Mouse (Mus musculus) heart, adult 11 months (tissue): ENCODE measurements around the gene Smpd3.

Source experiments
- DNase-seq: peaks from one replicate; pipeline ENCODE4 v3.0.0; 2022

Smpd3 gene

DNA sequence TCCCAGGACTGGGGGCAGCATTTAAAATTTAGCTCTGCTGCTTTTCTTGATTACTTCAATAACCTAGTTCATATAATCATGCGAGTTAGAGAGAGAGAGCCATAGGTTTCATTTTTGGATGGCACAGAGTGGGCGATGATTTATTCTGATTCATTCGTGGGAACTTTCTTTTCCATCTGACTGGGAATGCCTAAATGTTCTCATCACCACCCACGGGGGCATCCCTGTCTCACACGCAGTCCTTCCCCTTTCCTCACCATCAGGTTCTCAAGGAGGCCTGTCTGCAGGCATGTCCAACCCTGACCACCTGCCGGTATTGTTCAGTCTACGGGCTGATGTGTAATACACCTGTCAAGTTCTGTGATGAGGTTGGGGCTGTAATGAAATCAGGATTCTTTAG is 16.4 kb downstream of the Smpd3 start:
- DNase-seq: peak; percentile 64

DNA sequence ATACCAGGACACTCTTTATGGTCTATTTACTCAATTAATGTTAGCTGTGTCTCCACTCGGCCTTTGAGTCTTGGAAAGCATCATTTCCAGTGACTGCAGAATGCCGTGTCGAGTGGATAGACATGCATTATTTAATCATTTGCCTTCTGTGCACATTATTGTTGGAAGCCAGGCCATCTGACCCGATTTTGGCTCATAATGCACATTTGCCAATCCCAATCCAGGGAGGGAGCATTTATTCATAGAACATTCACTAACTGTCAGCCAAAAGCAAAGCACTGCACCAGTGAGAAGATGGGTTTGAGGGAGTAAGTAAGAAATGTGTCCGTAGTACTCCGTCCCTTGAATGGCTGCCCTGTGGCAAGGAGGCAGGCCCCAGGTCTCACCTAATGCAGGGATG is 17.8 kb downstream of the Smpd3 start:
- DNase-seq: peak; percentile 55

DNA sequence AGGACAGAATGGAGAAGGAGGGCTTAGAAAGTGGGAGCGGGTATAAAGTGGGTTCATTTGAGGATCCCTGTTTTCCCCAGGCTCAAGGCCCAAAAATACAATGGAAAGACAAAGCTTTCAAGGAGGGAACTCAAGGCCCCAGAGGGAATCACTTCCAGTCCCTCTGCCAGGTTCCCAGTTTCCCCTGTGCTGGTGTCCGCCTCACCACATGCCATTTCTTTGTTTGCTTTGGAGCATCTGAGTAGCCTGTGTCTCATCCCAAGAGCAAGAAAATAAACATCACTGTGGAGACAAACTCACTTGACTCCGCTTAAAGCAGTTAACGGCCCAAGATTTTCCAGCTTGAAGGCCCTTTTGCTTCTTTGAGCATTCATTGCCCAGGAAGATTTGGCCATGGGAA is 20.7 kb downstream of the Smpd3 start:
- DNase-seq: peak; percentile 95

DNA sequence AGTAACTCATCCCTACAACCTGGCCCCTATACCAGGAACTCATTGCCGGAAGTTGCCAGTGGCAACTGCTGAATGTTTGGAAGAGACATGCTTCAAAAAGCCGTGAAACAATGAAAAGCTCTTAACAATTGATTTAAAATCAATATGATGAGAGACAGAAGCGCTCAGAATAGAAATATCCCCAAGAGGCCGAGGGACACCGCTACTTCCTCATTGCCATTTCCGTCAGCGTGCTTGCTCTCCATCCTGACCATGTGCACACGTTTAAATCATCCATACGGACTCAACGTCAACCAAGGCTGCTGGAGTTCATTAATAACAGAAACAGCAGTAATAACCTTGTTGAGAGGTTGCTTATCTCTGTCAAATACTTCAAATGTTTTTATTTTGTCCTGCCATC is 21.3 kb downstream of the Smpd3 start:
- no peak for DNase-seq

DNA sequence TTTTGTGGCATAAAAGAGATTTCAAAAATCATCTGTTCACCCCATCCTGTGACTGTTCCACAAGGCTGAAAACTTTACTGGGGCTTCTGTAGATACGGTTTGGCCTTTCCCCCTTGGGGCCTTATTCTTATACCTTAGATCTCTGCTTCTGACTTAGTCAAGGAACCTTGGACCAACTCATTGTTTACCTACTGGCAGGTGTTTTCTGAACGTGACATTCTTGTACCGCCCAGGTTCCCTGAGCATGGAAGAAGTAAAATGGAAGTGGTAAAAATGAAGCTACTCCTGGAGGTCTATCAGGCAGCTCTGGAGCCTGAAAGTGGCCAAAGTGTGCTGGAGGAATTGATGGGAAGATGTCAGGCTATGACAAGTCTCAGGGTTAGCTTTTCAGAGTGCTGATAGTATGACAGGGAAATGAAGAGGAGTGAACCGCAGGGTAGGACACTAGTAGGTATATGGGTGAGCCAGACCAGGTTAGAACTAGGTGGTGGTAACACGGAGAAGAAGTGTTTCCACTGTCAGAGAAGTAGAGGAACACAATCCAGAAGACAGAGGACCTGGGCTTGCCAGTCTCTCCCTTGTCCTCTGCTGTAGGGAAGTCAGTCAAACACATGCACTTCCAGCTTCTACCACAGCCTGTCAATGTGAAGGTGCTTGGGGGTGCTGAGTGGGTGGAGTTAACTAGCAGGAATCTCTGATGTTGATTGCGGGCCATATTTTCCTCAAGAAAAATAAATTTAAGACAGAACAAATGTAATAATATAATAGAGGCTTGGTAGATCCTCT is 22.2 kb downstream of the Smpd3 start:
- peak; percentile 79 for DNase-seq

DNA sequence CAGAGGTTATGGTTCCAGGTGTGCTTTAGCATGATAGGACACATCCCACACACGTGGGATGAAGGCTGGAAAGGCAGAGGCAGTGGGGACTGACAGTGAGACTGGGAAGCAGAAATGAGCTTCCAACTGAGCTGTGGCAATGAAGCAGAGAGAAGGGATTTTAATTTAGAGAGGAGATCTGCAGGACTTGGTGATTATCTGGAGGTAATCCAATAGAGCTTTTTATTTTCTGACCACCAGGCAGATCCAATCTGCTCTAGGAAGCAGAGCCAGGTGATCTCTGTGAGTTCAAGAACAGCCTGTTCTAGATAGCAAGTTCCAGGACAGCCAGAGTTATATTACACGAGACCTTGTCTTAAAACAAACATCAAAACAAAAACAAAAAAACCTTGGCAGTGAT is 24.0 kb downstream of the Smpd3 start:
- DNase-seq: peak; percentile 80

DNA sequence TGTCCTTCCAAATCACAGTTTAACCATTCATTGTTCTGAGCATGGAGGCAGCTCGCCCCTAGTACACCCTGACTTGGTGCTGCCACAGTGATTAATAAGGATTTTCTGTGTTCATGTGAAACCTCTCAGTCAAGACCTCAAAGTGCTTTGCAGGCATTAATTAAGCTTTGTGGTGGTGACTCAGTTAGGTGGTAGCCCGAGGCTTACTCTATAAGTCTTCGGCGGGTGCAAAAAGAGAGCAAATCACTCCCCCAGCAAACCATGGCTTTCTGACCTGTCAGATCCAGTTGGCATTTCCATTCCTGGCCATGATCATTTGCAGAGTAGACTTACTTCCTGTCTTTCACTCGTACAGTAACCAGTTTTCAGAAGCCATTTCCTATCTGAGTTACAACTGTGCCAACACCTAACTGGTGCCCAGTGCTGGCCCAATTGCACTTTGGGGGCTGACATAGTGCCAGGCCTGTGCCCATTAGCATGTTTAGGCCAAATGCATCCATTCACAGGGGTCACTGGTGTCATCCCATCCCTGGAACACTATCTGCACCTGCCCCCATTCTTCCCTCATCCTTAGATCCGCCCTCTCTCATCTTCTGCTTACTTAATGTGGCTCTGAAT is 24.6 kb downstream of the Smpd3 start:
- no peak for DNase-seq

DNA sequence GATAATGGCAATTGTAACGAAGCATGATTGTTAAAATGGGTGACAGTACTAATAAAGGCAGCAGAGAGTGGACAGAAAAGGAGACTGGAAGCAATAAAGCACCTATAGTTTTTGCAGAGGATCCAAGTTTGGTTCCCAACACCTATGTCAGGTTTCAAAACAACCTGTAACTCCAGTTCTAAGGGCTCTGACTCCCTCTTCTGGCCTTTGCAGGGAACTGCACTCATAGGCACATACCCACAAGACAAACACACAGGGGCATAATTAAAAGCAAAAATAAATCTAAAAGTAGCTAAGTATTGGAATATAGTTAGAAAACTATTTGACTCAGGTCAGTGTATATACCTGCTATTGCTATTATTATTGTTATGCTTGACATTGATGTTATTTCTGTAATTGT is 25.8 kb downstream of the Smpd3 start:
- no peak for DNase-seq

DNA sequence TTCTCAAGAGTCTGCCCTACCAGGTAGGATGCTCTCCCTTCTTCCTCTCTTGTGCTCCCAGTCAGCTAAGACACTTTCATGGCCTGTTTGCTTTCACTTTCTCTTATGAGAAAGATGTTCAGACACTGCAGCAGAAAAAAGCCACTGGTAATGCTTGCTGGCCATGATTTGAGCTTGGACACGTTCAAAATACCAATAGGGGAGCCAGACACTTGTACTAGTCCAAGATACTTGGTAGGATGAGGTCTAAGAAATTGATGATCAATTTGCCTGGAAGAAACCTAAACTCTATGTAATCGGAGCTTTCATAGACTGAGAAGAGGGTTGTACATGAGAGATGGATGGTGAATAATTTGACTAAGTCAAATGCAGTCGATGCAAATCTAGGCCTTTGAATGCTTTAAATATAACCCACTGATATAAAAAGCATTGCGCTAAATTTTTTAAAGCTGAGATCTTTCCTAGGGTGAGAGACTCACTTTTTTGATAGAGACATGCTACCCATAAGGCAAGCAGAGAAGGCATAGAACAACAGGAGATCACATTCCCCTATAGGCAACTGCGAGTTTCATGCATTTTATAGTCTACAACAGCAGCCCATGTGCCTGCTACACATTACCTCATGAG is 27.6 kb downstream of the Smpd3 start:
- DNase-seq: peak; percentile 65

DNA sequence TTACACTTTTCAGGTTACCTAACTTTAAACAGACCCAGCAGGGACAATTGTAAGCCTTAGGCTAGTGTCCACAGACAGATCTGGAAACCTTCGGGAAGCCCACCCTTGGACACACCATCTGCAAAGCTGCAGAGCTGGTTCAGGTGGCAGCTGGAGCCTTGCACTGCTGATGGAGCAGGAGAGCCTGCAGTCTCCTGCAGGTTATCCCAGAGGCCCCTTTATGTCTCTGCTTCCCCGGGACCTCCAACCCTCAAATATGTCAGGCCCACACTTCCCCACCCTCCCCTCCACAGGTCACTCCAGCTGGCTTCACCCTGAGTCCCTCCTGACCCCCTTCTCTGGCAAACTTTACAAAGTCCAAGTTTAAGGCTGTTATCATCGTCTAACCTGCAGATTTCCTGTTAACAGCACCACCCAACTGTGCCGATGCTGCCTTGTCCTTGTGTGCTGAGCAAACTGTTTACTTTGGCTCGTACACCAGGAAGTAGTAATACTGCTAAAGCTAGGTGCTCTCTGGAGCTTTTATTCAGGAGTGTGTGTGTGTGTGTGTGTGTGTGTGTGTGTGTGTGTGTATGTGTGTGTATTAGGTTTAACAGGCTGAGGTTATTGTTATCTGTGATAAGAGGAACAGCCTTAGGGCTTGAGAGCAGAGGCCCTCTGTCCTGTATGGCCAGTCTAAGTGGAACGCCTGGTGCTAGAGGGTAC is 29.6 kb downstream of the Smpd3 start:
- DNase-seq: peak; percentile 98

DNA sequence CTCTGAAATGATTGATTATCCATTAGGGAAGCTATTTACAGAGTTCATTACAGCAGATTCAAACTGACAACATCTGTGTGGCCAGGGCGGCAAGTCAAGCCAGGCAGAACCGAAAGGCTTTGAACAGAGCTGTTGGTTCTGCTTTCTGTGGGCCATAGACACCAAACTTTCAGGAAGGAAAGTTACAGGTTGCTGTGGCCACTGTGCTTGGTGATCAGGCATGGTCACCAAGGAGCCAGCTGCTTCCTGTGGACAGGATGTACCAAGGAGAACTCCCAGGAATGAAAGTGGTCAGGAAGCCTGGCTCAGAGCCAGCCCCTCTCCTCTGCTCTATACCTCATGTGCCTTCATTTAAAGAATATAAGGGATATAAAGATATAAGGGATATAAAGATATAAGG is 30.2 kb downstream of the Smpd3 start:
- DNase-seq: peak; percentile 97

DNA sequence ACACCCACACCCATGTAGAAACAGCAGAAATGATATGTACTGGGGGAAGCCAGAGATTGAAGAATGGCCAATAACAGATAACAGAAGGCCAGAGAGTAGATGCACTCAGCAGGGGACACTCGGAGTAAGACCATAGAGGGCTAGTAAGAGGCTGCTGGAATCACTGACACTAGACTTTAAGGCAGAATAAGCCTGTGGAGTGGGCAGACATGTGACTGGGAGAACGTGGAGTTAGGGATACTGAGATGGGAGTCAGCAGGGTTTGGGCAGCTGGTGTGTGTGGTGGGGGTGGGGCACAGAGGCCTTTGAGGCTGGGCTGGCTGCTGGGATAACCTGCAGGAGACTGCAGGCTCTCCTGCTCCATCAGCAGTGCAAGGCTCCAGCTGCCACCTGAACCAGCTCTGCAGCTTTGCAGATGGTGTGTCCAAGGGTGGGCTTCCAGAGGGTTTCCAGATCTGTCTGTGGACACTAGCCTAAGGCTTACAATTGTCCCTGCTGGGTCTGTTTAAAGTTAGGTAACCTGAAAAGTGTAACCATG is 31.0 kb downstream of the Smpd3 start:
- peak; percentile 87 for DNase-seq

DNA sequence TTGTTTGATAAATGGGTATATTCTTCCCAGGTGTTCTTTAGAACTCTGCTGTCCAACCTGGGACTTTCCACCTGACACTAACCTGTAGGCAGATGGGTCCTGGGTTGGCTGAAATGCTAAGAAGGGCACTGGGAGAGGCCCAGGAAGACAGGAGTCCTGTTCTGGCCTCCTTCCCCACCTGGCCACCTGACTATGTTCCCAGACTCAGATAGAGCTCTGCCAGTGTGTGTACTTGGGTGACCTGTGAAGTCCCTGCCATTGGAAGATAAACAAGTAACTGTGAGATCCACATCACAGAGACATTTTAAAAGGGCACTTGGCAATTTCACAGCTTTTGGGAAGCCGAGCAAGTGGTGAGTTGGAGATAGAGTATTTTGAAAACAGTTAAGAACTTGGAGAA is 31.7 kb downstream of the Smpd3 start:
- peak; percentile 84 for DNase-seq

DNA sequence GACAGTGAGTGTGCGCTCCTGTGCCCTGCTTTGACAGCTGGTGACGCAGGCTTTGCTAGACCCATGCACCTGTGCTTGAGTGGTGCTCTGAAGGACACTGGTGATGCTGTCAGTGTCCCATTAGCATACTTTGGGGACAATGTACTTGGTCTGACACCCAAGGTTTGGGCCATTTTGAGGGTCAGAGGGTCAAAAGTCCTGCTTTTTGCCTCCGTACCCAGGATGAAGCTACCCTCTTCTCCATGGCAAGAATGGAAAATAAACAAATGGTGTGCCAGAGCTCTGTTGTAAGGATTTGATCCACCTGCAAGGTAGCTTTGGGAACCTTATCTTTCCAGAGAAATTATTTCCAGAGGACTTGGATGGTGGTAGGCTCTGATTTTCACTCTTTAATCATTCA is 32.5 kb downstream of the Smpd3 start:
- no peak for DNase-seq

DNA sequence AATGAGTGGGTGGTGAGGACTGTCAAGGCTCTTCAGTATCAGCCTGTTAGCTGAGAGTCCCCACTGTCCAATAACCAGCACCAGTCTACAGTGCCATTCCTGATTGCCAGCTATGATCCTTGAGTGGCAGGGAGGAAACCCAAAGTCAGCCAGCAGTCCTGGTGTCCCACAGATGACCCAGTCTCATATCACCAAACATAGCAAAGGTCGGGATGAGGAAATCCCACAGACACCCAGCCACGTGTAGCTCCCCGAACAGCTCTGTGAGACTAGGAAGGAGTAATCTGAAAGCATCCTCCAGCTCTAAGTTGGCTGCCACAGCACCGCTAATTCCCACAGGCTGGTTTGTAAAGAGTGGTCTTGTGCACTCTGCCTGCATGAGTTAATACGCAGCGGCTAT is 33.5 kb downstream of the Smpd3 start:
- DNase-seq: no peak

DNA sequence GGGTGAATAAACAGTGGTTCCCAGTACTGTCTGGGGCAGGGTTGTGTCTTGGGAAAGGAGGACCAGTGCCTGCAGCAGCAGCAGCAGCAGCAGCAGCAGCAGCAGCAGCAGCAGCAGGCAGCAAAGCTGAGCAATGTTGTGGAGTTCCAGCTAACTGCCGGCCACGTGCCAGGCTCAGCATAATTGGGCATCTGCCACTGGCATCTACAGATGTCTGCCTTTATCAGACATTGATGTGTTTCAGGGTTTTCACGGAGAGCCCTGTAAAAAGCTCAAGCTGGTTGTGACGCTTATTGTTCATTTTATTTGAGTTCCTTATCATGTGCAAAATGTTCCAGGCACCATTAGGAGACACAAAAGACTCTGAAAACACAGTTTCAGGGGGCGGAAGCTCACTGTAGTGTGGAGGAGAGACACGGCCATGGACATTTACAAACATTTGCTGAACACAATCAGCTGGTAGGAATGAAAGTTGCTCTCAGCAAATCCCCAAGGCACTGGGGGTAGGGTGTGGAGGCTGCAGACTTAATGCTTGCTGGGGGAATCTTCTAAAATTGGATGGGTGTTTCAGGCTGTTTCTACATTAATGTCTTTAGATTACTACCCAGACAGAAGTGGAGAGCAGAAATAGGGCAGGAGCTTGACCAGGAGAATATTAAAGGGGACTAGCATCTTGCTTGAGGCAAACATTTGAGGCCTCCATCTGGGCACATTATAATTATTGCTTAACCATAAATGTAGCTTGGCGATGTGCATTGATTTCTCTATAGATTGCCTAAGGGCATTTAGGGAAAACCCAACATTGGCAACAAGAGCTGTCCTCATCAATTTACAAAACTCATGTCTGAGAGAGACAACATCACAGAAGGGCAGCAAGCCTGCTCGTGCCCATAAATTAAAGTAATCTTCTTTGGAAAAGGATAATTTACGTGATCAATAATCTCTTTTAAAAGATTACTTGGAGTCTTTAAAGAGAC is 36.8 kb downstream of the Smpd3 start:
- DNase-seq: peak; percentile 87

DNA sequence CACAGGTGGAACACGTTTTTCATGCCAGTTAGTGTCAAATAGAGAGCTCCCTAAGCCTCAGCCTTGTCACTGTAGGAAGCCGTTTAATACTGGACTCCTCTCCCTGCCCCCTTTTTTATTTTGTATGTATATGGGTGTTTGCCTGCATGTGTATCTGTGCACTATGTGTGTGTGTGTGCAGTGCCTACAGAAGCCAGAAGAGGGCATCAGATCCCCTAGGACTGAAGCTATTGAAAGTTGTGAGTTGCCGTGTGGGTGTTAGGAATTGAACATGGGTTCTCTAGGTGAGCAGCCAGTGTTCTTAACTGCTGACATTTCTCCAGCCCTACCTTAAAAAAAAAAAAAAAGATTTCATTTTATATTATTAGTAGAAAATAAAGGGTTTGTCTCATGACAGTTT is 38.1 kb downstream of the Smpd3 start:
- DNase-seq: no peak

DNA sequence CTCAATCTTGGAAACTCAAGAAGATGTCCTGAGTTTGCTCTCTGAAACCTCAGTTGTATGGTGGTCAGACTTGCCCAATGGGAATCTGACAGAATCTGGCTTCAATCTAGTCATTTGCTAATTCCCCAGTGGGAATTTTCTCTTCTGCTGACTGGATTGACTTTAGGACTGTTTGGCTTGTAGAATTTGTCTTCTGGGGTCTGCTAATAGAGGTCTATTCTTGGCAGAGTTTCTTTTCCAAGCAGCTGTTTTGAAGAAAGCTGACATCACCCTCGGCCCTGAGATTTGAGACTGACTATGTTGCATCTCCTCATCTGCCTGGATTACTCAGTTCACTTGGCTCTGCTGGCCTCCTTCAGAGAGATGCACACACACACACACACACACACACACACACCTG is 38.9 kb downstream of the Smpd3 start:
- peak; percentile 91 for DNase-seq

DNA sequence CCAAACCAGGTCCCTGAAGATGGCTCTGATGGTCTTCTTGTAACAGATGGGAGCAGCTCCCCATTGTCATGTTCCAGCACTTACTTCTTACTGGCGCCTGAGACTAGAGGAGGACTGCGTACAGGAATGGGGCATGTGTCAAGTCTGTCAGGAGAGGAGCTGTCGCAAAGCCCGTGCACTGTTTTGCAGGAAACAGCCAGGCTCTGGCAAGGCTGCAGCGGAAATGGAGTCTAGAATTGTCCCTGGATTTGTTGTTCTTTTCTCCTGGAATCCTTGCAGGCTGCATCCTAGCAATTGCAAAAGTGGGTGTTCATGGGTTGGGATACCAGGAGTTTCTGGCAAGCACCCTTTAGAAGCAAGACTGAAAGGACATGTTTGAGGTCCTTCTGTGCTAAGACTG is 39.5 kb downstream of the Smpd3 start:
- peak; percentile 97 for DNase-seq

DNA sequence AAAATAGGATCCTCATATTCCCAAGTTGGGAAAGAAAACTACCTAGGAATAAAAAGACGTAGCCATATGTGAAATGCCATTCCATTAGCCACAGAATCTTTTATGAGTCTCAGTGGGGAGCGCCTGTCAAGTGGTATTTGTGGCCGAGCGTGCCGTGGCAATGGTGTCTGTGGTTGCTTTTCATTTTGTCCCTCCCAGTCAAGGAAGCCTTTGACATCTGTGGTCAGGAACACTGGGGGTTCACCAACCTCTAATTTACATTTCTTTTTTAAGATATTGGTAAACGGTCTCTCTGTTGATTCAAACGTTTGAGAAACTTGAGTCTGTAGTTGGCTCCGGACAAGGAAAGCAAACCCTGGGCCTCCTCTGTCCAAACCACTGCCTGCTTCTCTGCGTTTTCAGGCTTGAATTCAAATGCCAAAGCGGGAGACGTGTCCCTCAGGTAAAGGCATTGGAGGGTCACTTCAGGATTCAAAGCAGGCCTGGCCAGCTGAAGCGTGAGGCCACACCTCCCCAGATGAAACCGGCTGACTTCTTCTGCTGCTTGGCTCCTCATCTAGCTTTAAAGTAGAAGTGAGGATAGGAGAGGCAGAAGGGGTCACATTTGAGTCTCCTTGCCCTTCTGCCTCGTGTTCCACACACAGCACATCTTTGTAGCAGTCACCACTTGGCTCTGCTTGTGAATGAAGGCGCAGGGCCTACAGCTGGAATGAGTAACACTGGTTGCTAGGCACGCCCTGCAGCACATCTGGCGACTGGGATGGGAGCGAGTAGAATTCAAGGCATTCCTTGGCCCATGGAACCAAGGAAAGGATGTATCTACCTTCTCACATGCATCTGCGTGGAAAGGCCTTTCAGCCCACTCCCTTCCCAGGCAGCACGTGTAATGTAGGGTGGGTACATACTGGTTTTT is 45.0 kb downstream of the Smpd3 start:
- peak; percentile 92 for DNase-seq

DNA sequence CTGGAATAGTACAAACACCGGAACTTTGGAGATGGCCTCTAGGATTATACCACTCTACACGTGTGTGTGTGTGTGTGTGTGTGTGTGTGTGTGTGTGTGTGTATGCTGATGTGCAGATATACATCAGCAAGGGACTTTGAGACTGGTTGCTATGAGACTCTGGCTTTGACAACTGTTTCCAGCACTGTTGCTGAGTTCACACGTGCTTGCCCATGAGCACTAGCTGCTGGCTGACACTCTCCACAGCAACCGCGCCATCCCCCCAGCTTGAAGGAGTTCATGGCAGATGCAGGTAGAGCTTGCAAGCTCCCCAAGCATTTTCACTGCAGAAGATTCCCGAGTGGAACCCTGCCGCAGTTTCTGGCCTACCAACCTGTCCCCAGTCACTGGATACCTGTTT is 48.3 kb downstream of the Smpd3 start:
- DNase-seq: no peak
